Mouse (Mus musculus) testis, postnatal 10 days (tissue): ENCODE data around the gene Ptprq.

Experiments
- DNase-seq: peaks from one replicate; pipeline ENCODE4 v3.0.0; 2021; ENCODE audit warnings: low spot score

The Ptprq gene

GRCm38 (mm10) chr10:107628104-107628503 is 91.7 kb downstream of the Ptprq start:
- DNase-seq, result no peak

- no peak for DNase-seq
Observed at GRCm38 (mm10) chr10:107626648-107627047, 93.2 kb downstream of the Ptprq start.

GRCm38 (mm10) chr10:107624211-107624610 is 95.6 kb downstream of the Ptprq start:
- DNase-seq, result no peak

- DNase-seq, result no peak
Observed at GRCm38 (mm10) chr10:107615460-107615859, 104.4 kb downstream of the Ptprq start.

- DNase-seq, result no peak
Observed at GRCm38 (mm10) chr10:107601371-107601770, 118.5 kb downstream of the Ptprq start.

- no peak for DNase-seq
Observed at GRCm38 (mm10) chr10:107583360-107583759, 136.5 kb downstream of the Ptprq start.

GRCm38 (mm10) chr10:107569044-107569443 is 150.8 kb downstream of the Ptprq start:
- no peak for DNase-seq

- no peak for DNase-seq
Observed at GRCm38 (mm10) chr10:107568261-107568660, 151.6 kb downstream of the Ptprq start.

GRCm38 (mm10) chr10:107562875-107563274 is 157.0 kb downstream of the Ptprq start:
- DNase-seq, result no peak

GRCm38 (mm10) chr10:107560881-107561280 is 159.0 kb downstream of the Ptprq start:
- DNase-seq, result no peak

GRCm38 (mm10) chr10:107543026-107543425 is 176.8 kb downstream of the Ptprq start:
- DNase-seq, result no peak

GRCm38 (mm10) chr10:107528758-107529157 is 191.1 kb downstream of the Ptprq start:
- no peak for DNase-seq

- no peak for DNase-seq
Observed at GRCm38 (mm10) chr10:107519216-107519615, 200.6 kb downstream of the Ptprq start.

- no peak for DNase-seq
Observed at GRCm38 (mm10) chr10:107516641-107517040, 203.2 kb downstream of the Ptprq start.

GRCm38 (mm10) chr10:107514735-107515134 is 205.1 kb downstream of the Ptprq start:
- DNase-seq, result no peak

GRCm38 (mm10) chr10:107506397-107506796 is 213.5 kb downstream of the Ptprq start:
- DNase-seq, result no peak

- no peak for DNase-seq
Observed at GRCm38 (mm10) chr10:107503430-107503829, 216.4 kb downstream of the Ptprq start.

GRCm38 (mm10) chr10:107502193-107502592 is 217.7 kb downstream of the Ptprq start:
- no peak for DNase-seq

GRCm38 (mm10) chr10:107499656-107500055 is 220.2 kb downstream of the Ptprq start:
- DNase-seq, result no peak

GRCm38 (mm10) chr10:107496402-107496801 is 223.4 kb downstream of the Ptprq start:
- DNase-seq, result no peak

GRCm38 (mm10) chr10:107494568-107494967 is 225.3 kb downstream of the Ptprq start, which contains the start of gene Myf6:
Gene Myf6 (minus strand): TSS chr10:107494737.
- no peak for DNase-seq

GRCm38 (mm10) chr10:107493580-107494474 is 226.0 kb downstream of the Ptprq start:
- no peak for DNase-seq

- no peak for DNase-seq
Observed at GRCm38 (mm10) chr10:107492867-107493579, 226.8 kb downstream of the Ptprq start.
